Mouse (Mus musculus) duodenum, adult 2 months (tissue): ENCODE data around the gene Olfr1054. TPM values are rescaled to one million over a fixed set of nuclear protein-coding genes. Genes with fewer than 3 reads are reported as not detected.

Experiments
- polyA plus RNA-seq: library from polyadenylated mRNA; depleted of rRNA; stranded (reverse); fragments of >200 nt; gene quantifications from 2 replicates; pipeline ENCODE4 v1.2.3, GENCODE M21; 2012; ENCODE audit warnings: low replicate concordance; rRNA removed

Olfr1054 gene
- polyA plus RNA-seq: not detected in 2 replicates

GRCm38 (mm10) chr2:86335333-86335732 lies at the start of gene Olfr1054:
Olfr1054 (minus strand) TSS chr2:86335433.

GRCm38 (mm10) chr2:86378293-86378692 lies 43.1 kb upstream of the Olfr1054 start, which contains the start of gene Olfr1057:
Olfr1057 (minus strand) TSS chr2:86378393.

DNA sequence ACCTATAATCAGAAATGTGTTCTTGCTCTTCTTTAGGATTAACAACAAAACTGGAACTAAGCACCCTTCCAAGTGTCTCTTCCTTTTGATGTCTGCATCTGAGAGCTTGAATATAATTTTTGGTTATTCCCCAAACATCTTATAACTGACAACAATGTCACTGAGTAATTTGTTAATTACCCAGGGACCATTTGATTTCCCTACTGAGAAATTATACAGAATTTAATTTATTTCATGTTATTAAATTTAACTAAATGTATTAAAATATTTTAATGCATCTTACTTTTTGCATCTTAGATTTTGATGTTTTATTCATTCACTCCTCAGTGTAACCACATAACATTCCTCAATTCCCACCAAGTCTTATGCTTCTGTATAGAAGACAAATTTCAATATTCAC lies 27.1 kb upstream of the Olfr1054 start, which contains the start of gene Olfr1056:
Olfr1056 (minus strand) TSS at position 101 of the 400 bp plus-strand sequence.

DNA sequence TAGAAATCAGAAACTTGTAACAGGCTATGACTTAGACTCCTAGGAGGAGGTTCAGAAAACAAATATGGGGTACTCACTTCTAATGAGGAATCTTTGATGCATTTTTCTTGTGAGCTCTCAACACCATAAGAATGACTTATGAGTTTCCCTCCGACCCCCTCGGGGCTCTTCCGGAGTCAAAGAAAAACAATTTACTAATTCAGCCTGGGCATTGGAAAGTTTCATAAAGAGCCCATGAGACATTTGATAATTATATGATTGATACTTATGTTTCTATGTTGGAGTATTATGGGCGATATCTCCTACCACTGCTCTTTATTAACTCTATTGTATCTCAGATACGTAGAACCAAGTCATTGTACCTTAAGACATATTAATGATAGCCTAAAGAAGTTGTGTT lies 15.0 kb upstream of the Olfr1054 start, which contains the start of gene Olfr1055:
Olfr1055 (minus strand) TSS at position 101 of the 400 bp plus-strand sequence.

GRCm38 (mm10) chr2:86315184-86315583 lies 20.0 kb downstream of the Olfr1054 start, which contains the start of gene Olfr1053:
Olfr1053 (minus strand) TSS chr2:86315284.

DNA sequence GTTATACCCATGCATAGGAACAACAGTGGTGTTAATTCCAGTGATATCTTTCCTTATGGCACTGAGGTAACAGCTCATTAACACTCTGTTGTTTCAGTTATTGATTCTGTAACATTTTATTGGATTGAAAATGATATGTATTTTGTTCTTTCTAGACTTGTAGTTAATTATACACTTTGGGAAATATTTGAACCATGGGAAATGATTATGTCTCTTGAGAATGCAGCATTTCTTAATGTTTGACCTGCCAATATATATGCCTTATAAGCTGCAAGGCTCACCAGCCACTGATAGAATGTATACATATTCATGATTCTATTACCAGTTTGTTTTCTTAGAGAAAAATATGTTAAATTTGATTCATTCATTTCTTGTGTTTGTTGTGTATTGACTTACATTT lies 43.1 kb downstream of the Olfr1054 start, which contains the start of gene Olfr1052:
Olfr1052 (plus strand) TSS at position 301 of the 400 bp plus-strand sequence.

Other genes with a start within 250 kb of the Olfr1054 start
- gene Olfr1037, start 248.0 kb downstream of the Olfr1054 start, polyA plus RNA-seq: not detected in 2 replicates
- gene Olfr1039, start 199.5 kb downstream of the Olfr1054 start, polyA plus RNA-seq: not detected in 2 replicates
- gene Olfr1040, start 188.7 kb downstream of the Olfr1054 start, polyA plus RNA-seq: not detected in 2 replicates
- gene Olfr1042, start 173.6 kb downstream of the Olfr1054 start, polyA plus RNA-seq: not detected in 2 replicates
- gene Olfr1043, start 167.9 kb downstream of the Olfr1054 start, polyA plus RNA-seq: not detected in 2 replicates
- gene Olfr1044, start 157.6 kb downstream of the Olfr1054 start, polyA plus RNA-seq: not detected in 2 replicates
- gene Olfr52, start 149.8 kb downstream of the Olfr1054 start, polyA plus RNA-seq: not detected in 2 replicates
- gene Olfr1045, start 132.4 kb downstream of the Olfr1054 start, polyA plus RNA-seq: not detected in 2 replicates
- gene Olfr1046, start 116.1 kb downstream of the Olfr1054 start, polyA plus RNA-seq: not detected in 2 replicates
- gene Olfr1047, start 104.0 kb downstream of the Olfr1054 start, polyA plus RNA-seq: not detected in 2 replicates
- not detected in 2 replicates for gene Olfr1048, start 95.1 kb downstream of the Olfr1054 start, polyA plus RNA-seq
- gene Olfr1049, start 77.1 kb downstream of the Olfr1054 start, polyA plus RNA-seq: not detected in 2 replicates
- not detected in 2 replicates for gene Olfr1051, start 56.3 kb downstream of the Olfr1054 start, polyA plus RNA-seq
- gene Olfr1052, start 43.0 kb downstream of the Olfr1054 start, polyA plus RNA-seq: not detected in 2 replicates
- gene Olfr1053, start 20.1 kb downstream of the Olfr1054 start, polyA plus RNA-seq: not detected in 2 replicates
- gene Olfr1055, start 14.9 kb upstream of the Olfr1054 start, polyA plus RNA-seq: not detected in 2 replicates
- not detected in 2 replicates for gene Olfr1056, start 27.0 kb upstream of the Olfr1054 start, polyA plus RNA-seq
- gene Olfr1057, start 43.0 kb upstream of the Olfr1054 start, polyA plus RNA-seq: not detected in 2 replicates
- not detected in 2 replicates for gene Olfr1058, start 53.1 kb upstream of the Olfr1054 start, polyA plus RNA-seq
- gene Olfr1061, start 78.6 kb upstream of the Olfr1054 start, polyA plus RNA-seq: not detected in 2 replicates
- not detected in 2 replicates for gene Olfr1062, start 91.3 kb upstream of the Olfr1054 start, polyA plus RNA-seq
- gene Olfr1065, start 115.2 kb upstream of the Olfr1054 start, polyA plus RNA-seq: not detected in 2 replicates
- not detected in 2 replicates for gene Olfr1066, start 120.8 kb upstream of the Olfr1054 start, polyA plus RNA-seq
- not detected in 2 replicates for gene Olfr228, start 152.0 kb upstream of the Olfr1054 start, polyA plus RNA-seq
- not detected in 2 replicates for gene Olfr1076, start 173.0 kb upstream of the Olfr1054 start, polyA plus RNA-seq
- gene Olfr1079, start 207.0 kb upstream of the Olfr1054 start, polyA plus RNA-seq: not detected in 2 replicates
- gene Olfr1080, start 222.8 kb upstream of the Olfr1054 start, polyA plus RNA-seq: not detected in 2 replicates